Mouse (Mus musculus) heart, adult 2 months (tissue): ENCODE results near the gene Lmo4. TPM values are rescaled to one million over a fixed set of nuclear protein-coding genes. Genes with fewer than 3 reads are reported as not detected.
A peak's percentile ranks its signal among the peaks of the same experiment; 100 is the strongest.

Experiments
- DNase-seq, 2 experiments: peaks; one replicate each; pipeline ENCODE4 v3.0.0; 2021
- H3K27ac ChIP-seq: fragments of 200-600 bp; 2 replicates; pipeline ENCODE4 v1.8.1; 2022
- H3K27me3 ChIP-seq: fragments of 200-500 bp; 2 replicates; pipeline ENCODE4 v1.6.1; 2012; ENCODE audit warnings: mild to moderate bottlenecking, low read length, inconsistent platforms, mixed read lengths; ENCODE audit not compliant: control insufficient read depth, insufficient read depth
- H3K36me3 ChIP-seq: fragments of 200-500 bp; 2 replicates; pipeline ENCODE4 v1.6.1; 2012; ENCODE audit warnings: low read length, inconsistent platforms; ENCODE audit not compliant: control insufficient read depth, insufficient read depth
- H3K4me1 ChIP-seq: fragments of 200-500 bp; 2 replicates; pipeline ENCODE4 v1.6.1; 2011; ENCODE audit warnings: low read length; ENCODE audit not compliant: control insufficient read depth, insufficient read depth
- H3K4me3 ChIP-seq: fragments of 200-600 bp; 2 replicates; pipeline ENCODE4 v1.8.1; 2022
- H3K79me2 ChIP-seq: fragments of 200-500 bp; replicated peaks from 2 replicates; pipeline ENCODE4 v1.6.1; 2012; ENCODE audit warnings: mild to moderate bottlenecking, inconsistent platforms, low read length, moderate library complexity, mixed read lengths; ENCODE audit not compliant: control insufficient read depth, insufficient read depth
- H3K9ac ChIP-seq: fragments of 200-500 bp; 2 replicates; pipeline ENCODE4 v1.6.1; 2012; ENCODE audit warnings: low read depth, mild to moderate bottlenecking, control low read depth, inconsistent platforms, low read length, mixed read lengths
- CTCF ChIP-seq: fragments of 200-600 bp; IDR thresholded peaks from 2 replicates; pipeline ENCODE4 v1.8.1; 2022; ENCODE audit warnings: antibody characterized with exemption, mild to moderate bottlenecking, moderate library complexity
- EP300 ChIP-seq: fragments of 200-500 bp; IDR thresholded peaks from 2 replicates; pipeline ENCODE4 v1.6.1; 2011; ENCODE audit warnings: low read depth, low read length, control low read depth; ENCODE audit not compliant: insufficient read depth
- POLR2A ChIP-seq: fragments of 200-500 bp; IDR thresholded peaks from 2 replicates; pipeline ENCODE4 v1.6.1; 2011; ENCODE audit warnings: mild to moderate bottlenecking, low read depth, low read length, control low read depth; ENCODE audit not compliant: insufficient read depth
- whole genome bisulfite sequencing: fragments of 180-500 bp; shearing (Covaris S2); methylation state at CpG from one replicate; pipeline ENCODE4 v1.1.7; 2018; 5-methylcytosine and 5-hydroxymethylcytosine counted together
- intact Hi-C: fragments of 180-260 bp; cut with DNase I; formaldehyde crosslinking; loops from one replicate; pipeline ENCODE4 v1.15.1; 2025
- polyA plus RNA-seq: library from polyadenylated mRNA; depleted of rRNA; stranded (reverse); fragments of >200 nt; gene quantifications from 2 replicates; pipeline ENCODE4 v1.2.3, GENCODE M21; 2012
- total RNA-seq, 2 experiments: library from RNA; stranded (reverse); gene quantifications; 2 replicates each; pipeline ENCODE4 v1.2.3; 2021

The Lmo4 gene
- total and polyA plus RNA-seq, 3 experiments = 29.0 to 34.3 (median 33.8) TPM

DNA sequence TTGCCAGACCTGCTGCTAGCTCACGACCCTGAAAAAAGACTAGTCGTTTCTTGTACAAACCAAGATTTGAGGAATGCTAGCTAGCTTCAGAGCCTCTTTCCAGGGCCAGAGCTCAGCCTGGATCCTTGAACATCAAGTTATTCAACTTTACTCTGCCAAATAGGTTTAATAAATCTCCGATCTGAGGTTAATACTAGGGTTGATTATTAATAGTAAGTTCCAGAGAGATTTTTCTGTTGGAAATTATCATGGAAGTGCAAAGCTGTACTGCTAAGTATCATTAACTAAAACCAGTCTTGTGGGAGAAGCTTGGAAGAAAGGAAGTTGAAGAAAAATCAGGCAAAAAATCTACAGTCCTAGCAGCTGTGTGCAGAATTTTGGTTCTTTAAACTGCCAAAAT lies 1.2 kb upstream of the Lmo4 start:
- H3K79me2 ChIP-seq = no peaks in the 10 kb centered on the region
- peaks cover 3% of the 10 kb centered on the region; the same call in 1 of the 2 replicates for H3K4me1 ChIP-seq
- intact Hi-C loops = loop anchor here (5.0 to 10.0 kb wide), 4 partner anchors 609 to 1441 kb away; partner anchors contain the start of gene Gtf2b
- no peak overlapping the region for H3K9ac ChIP-seq
- 22% methylated on average over 3 of the region's 3 CpGs for WGBS
- H3K27ac ChIP-seq = peak overlapping the region; percentile 94
- DNase-seq = no peak
- no peaks in the 10 kb centered on the region for H3K27me3 ChIP-seq
- peak overlapping the region; percentile 88 for H3K4me3 ChIP-seq
- peaks cover 2% of the 10 kb centered on the region for H3K36me3 ChIP-seq
- TF ChIP-seq EP300 = no peak
- TF ChIP-seq POLR2A = no peak
- no peak for TF ChIP-seq CTCF

DNA sequence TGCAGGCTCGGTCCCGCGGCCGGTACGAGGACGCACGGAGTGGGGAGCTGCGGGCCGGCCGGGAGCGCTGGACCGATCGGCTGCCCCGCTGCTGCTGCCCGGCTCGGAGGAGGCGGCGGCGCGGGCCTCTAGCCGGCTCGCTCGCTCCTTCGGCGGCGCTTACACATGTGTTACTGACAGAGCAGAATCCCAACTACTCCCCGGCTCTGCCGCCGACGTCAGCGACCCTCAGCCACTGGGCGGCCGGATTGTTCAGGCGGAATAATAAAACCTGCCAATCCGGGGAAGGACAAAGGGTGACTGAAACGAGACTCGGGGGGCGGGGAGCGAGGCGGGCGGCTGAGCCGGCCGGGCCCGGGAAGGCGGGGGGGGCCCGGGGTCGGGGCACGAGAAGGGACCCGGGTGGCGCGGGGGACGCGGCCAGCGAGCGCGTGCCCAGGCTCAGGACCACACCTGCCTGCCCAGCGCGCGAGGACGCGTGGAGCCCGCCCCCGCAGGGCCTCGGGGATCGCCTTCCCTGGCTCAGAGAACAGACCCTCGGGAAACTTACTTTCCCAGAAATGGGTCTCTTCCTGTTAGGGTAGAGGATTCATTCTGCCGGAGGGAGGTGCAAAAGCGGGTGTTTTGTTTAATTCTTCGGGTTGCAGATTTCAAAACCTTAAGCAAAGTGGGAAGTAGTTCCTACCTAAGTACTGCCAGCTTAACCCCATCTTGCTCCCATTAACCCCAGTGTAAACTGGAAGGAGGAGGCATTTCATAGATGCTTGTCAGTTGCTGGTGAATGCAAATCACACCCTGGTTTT lies 532 bp upstream of the Lmo4 start:
- Histone ChIP-seq H3K79me2 (no peaks in the 10 kb centered on the region), H3K4me3 (peak overlapping the region; percentile 88), H3K27ac (peak overlapping the region; percentile 94), H3K9ac (peak overlapping the region; percentile 97), H3K36me3 (peaks cover 8% of the 10 kb centered on the region), H3K27me3 (no peaks in the 10 kb centered on the region), H3K4me1 (peaks cover 4% of the 10 kb centered on the region; the same call in 1 of the 2 replicates)
- TF ChIP-seq EP300 = no peak
- TF ChIP-seq POLR2A = peak; percentile 50; the same call in 1 of the 2 replicates
- DNase-seq = peak; percentile 94 to 97
- WGBS = under 1% methylated on average over 69 of the region's 69 CpGs
- intact Hi-C loops = loop anchor here (5.0 to 10.0 kb wide), 4 partner anchors 608 to 1441 kb away; partner anchors contain the start of gene Gtf2b

DNA sequence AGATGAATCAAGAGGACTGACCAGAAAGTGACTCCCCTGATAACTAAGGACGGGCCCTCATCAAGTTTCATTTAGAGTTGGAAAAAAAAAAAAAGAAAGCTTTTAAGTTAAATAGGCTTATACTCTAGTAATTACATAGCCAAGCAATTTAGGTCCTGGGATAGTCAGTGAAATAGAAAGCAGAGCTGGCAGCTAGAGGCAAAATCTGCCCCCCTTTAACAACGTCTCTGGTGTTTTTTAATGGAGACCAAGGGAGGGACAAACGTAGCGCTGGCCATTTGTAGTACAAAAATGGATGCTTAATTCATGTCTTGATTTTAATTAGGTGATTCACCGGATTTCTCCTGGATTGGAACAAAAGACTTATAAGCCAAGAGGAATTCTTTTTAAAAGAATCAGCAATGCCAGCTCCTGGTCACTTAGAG lies 1.0 kb downstream of the Lmo4 start:
- H3K36me3 ChIP-seq = peaks cover 15% of the 10 kb centered on the region
- H3K9ac ChIP-seq = peak overlapping the region; percentile 91
- peak overlapping the region; percentile 94 for H3K27ac ChIP-seq
- peaks cover 7% of the 10 kb centered on the region; the same call in 1 of the 2 replicates for H3K4me1 ChIP-seq
- no peaks in the 10 kb centered on the region for H3K27me3 ChIP-seq
- under 1% methylated on average over 5 of the region's 5 CpGs for WGBS
- DNase-seq = no peak
- intact Hi-C loops = loop anchor here (10.0 kb wide), 3 partner anchors 921 to 1439 kb away; partner anchors contain the start of gene Gtf2b
- TF ChIP-seq CTCF (no peak), EP300 (no peak), POLR2A (no peak)
- H3K79me2 ChIP-seq = no peaks in the 10 kb centered on the region
- peak overlapping the region; percentile 88 for H3K4me3 ChIP-seq

DNA sequence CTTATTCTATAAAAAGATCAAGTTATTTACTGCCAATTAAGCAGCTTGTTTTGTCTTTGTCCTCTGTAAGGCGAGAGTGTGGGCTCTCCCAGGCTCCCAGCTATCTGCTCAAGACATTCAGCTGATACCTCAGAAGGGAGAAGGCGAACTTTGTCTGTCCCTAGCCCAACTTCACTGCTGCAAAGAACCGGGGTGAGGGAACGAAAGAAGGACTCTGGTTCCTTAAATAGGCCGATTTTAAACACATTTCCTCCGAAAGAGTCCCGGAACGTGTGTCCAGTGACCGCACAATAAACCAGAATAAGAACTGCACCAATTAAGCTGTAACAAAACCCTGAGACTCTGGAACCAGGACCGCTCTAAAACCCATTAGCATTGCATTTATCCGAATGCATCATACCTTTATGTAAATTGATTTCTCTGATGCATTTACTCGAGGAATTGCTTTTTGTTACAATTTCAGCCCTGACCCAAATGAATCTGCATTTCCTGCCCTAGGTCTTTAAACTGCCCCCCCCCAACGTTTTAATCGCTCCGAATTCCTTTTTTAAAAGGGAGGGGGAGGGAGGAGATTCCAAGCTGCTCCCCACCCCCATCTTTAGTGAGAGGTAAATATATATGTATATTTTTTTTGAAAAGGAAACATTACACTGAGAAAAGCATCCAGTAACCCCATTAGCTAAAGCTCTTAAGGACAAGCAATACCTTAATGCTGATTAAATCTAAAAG lies 1.6 kb downstream of the Lmo4 start:
- peak; percentile 34 to 48 for DNase-seq
- Histone ChIP-seq H3K9ac (peak overlapping the region; percentile 10), H3K27me3 (no peaks in the 10 kb centered on the region), H3K4me3 (peak overlapping the region; percentile 88), H3K79me2 (peaks cover 2% of the 10 kb centered on the region; the same call in 1 of the 2 replicates), H3K36me3 (peaks cover 15% of the 10 kb centered on the region), H3K4me1 (peaks cover 7% of the 10 kb centered on the region; the same call in 1 of the 2 replicates), H3K27ac (peak overlapping the region; percentile 94)
- WGBS = 3% methylated on average over 15 of the region's 15 CpGs
- intact Hi-C loops = loop anchor here (10.0 kb wide), 3 partner anchors 921 to 1439 kb away; partner anchors contain the start of gene Gtf2b
- TF ChIP-seq EP300 (no peak), CTCF (no peak), POLR2A (no peak)

DNA sequence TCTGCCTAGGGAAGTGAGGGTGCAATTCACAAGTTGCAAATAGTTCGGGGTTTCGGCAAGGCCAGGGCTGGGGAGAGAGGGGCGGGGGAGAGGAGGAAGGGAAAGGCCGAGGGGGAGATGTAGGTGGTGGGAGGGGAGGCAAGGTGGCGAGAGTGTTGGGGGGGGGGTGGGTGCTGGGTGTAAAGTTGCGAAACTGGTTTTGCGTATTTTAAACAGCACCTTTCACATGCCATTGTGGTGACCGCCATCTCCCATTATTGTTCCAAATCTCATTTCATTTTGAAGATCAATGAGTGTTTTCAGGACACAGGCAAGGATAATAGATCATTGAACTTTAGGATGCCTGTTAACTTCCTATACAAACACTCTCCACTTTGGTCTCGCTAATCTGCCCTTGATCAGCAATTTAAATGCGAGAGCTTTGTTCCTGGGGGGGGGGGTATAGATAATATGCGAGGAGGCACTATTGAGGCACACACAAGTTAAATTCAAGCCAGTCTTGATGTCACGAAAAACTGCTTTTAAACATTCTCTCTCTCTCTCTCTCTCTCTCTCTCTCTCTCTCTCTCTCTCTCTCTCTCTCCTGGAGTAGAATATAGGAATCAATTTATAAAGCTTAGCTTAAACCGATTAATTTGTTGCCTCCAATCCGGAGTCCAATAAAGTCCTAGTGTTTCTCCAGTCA lies 2.3 kb downstream of the Lmo4 start:
- peaks cover 4% of the 10 kb centered on the region; the same call in 1 of the 2 replicates for H3K79me2 ChIP-seq

More for the DNA sequence above, 2.3 kb downstream of the Lmo4 start:
- TF ChIP-seq EP300 (no peak), CTCF (no peak), POLR2A (no peak)
- WGBS = 2% methylated on average over 14 of the region's 14 CpGs
- Histone ChIP-seq H3K4me3 (peak overlapping the region; percentile 88), H3K9ac (peak overlapping the region; percentile 84), H3K27me3 (no peaks in the 10 kb centered on the region), H3K27ac (peak overlapping the region; percentile 89), H3K4me1 (peaks cover 7% of the 10 kb centered on the region; the same call in 1 of the 2 replicates), H3K36me3 (peaks cover 19% of the 10 kb centered on the region)
- DNase-seq = no peak
- intact Hi-C loops = loop anchor here (10.0 kb wide), 3 partner anchors 922 to 1438 kb away; partner anchors contain the start of gene Gtf2b
